Mouse (Mus musculus) midbrain, embryonic 13.5 days (tissue): ENCODE data around the gene Pex26. TPM values are rescaled to one million over a fixed set of nuclear protein-coding genes. Genes with fewer than 3 reads are reported as not detected.

Experiments
- ATAC-seq: fragments of 200-750 bp; cut with Nextera tagmentation; 2 replicates; pipeline ENCODE4 v1.8.0; 2017; ENCODE audit warnings: mild to moderate bottlenecking, moderate TSS enrichment, moderate library complexity
- H3K27ac ChIP-seq: fragments of 300-500 bp; sonication (generic); 2 replicates; pipeline ENCODE4 v1.5.1; 2015; ENCODE audit warnings: inconsistent platforms, mild to moderate bottlenecking, moderate library complexity
- H3K27me3 ChIP-seq: fragments of 300-500 bp; sonication (generic); 2 replicates; pipeline ENCODE4 v1.6.1; 2015; ENCODE audit warnings: mild to moderate bottlenecking, inconsistent platforms
- H3K36me3 ChIP-seq: fragments of 300-500 bp; sonication (generic); 2 replicates; pipeline ENCODE4 v1.6.1; 2015; ENCODE audit warnings: mild to moderate bottlenecking, inconsistent platforms
- H3K4me1 ChIP-seq: fragments of 300-500 bp; sonication (generic); replicated peaks from 2 replicates; pipeline ENCODE4 v1.6.1; 2015; ENCODE audit warnings: inconsistent platforms
- H3K4me2 ChIP-seq: fragments of 300-500 bp; sonication (generic); replicated peaks from 2 replicates; pipeline ENCODE4 v1.6.1; 2015; ENCODE audit warnings: moderate library complexity, mild to moderate bottlenecking, inconsistent platforms
- H3K4me3 ChIP-seq: fragments of 300-500 bp; sonication (generic); replicated peaks from 2 replicates; pipeline ENCODE4 v1.5.1; 2015; ENCODE audit warnings: mild to moderate bottlenecking, inconsistent platforms
- H3K9ac ChIP-seq: fragments of 300-500 bp; sonication (generic); replicated peaks from 2 replicates; pipeline ENCODE4 v1.6.1; 2015; ENCODE audit warnings: mild to moderate bottlenecking, inconsistent platforms
- H3K9me3 ChIP-seq: fragments of 300-500 bp; sonication (generic); 2 replicates; pipeline ENCODE4 v1.6.1; 2016; ENCODE audit warnings: mild to moderate bottlenecking, inconsistent platforms
- WGBS: fragments of 180-500 bp; shearing (Covaris S2); methylation state at CpG from one replicate; pipeline ENCODE4 v1.1.7; 2015; 5-methylcytosine and 5-hydroxymethylcytosine counted together
- polyA plus RNA-seq: library from polyadenylated mRNA; unstranded; fragments of >200 nt; fragmentation: Nextera tagmentation; extraction: Ambion mirVana; gene quantifications from 2 replicates; pipeline ENCODE4 v1.2.1, GENCODE M21; 2015

Pex26 gene
- polyA plus RNA-seq, 1 experiment from 2014 or later, result 14.5 TPM

DNA sequence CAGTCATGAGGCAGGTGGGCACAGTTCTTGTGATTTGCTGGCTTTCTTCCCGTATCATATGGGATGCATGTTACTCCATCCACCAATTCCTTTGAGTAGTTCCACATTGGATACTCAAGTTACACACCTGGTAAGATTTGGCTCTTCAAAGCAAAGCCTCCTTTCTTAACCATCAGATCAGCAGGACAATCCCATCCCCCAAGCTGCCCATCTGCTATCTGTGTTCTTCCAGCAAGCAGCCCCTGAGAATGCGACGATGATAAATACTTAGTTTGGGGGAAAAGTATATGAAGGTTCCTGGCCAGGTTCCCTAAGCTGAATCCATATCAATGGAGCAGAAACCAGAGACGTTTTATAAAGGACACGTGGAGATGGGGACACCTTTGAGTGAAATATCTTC lies 30.8 kb downstream of the Pex26 start:
- Histone ChIP-seq H3K9ac (no peak overlapping the region), H3K4me1 (peaks cover 19% of the 10 kb centered on the region), H3K4me2 (no peak overlapping the region), H3K27ac (no peak overlapping the region), H3K27me3 (peaks cover 31% of the 10 kb centered on the region), H3K36me3 (no peaks in the 10 kb centered on the region), H3K4me3 (no peak overlapping the region), H3K9me3 (no peaks in the 10 kb centered on the region)
- ATAC-seq, result no peak
- WGBS, result 90% methylated on average over 5 of the region's 5 CpGs

GRCm38 (mm10) chr6:121214667-121215330 lies 31.3 kb downstream of the Pex26 start:
- Histone ChIP-seq H3K4me1 (peaks cover 19% of the 10 kb centered on the region), H3K9me3 (no peaks in the 10 kb centered on the region), H3K4me3 (no peak overlapping the region), H3K36me3 (no peaks in the 10 kb centered on the region), H3K27ac (no peak overlapping the region), H3K27me3 (peaks cover 25% of the 10 kb centered on the region), H3K9ac (no peak overlapping the region), H3K4me2 (no peak overlapping the region)
- no peak for ATAC-seq
- 89% methylated on average over 8 of the region's 8 CpGs for WGBS

DNA sequence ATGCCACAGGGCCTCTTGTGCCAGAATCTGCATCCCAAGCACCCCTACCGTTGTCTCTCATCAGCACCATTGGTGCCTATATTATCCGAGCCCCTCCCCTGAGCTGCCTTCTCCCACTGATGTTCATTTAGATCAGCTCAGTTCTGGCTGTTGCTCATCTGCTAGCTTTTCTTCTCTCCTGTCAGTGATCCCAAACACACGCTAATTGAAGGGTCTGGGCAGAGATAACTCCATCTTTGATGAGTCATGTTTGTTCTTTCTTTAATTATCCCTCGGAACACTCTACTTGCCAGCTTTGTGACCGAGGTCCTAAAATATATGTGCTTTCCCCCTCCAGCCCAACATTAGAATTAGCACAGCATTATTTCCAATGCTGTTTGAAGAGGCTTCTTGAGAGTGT lies 31.9 kb downstream of the Pex26 start:
- H3K27me3 ChIP-seq, result peaks cover 20% of the 10 kb centered on the region
- no peak overlapping the region for H3K27ac ChIP-seq
- no peaks in the 10 kb centered on the region for H3K9me3 ChIP-seq
- no peak overlapping the region for H3K9ac ChIP-seq
- H3K4me1 ChIP-seq, result peaks cover 16% of the 10 kb centered on the region
- 76% methylated on average over 5 of the region's 5 CpGs for WGBS
- no peak overlapping the region for H3K4me2 ChIP-seq
- ATAC-seq, result no peak
- no peaks in the 10 kb centered on the region for H3K36me3 ChIP-seq
- H3K4me3 ChIP-seq, result no peak overlapping the region

DNA sequence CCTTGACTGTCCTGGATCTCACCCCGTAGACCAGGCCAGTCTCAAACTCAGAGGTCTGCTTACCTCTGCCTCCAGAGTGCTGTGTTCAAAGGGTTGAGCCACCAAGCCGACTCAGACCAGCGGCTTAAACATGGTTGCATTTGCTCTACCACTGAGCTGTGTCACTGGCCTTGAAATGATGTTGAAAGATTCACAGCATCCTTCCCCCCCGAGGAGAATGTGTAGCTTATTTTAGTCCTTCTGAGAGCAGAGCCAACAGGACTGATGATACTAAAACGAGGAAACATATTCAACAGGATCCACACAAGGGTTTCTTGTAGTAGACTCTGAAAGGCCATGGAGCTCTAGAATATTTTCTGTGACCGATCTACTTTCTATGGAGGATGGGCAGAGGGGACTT lies 32.4 kb downstream of the Pex26 start:
- ATAC-seq, result no peak
- Histone ChIP-seq H3K9ac (no peak overlapping the region), H3K4me1 (peaks cover 11% of the 10 kb centered on the region), H3K4me2 (no peak overlapping the region), H3K4me3 (no peak overlapping the region), H3K36me3 (no peaks in the 10 kb centered on the region), H3K9me3 (no peaks in the 10 kb centered on the region), H3K27ac (no peak overlapping the region), H3K27me3 (peaks cover 18% of the 10 kb centered on the region)
- 91% methylated on average over 6 of the region's 6 CpGs for WGBS

DNA sequence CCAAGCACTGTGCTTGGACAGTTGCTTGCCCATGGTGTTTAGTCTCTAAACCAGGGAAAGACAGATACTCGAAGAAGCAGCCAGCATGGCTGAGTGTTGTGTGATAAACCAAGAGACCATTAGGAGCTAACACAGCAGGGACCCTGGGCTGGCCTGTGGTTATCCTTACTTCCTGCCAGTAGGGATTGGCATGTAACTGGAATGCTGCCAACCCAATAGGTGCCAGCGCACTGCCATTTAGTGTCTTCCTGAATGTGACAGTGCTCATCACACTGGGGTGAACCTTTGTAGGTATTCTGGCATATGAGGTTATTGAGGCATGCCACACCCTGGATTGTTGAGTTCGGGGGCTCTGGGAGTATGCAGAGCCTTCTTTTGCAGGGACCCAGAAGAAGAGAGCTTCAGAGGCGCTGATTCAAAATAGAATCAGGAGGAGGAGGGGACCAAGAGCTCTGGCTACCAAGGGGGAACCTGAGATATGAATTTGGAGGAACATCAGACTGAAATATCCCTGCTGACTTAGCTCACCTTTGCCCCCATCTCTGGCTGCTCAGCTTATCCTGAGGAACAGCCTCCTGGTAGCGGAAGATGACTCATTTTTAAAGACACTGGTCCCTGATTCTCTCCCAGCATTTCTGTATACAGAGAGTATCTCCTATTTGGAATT lies 33.3 kb downstream of the Pex26 start:
- WGBS, result 84% methylated on average over 5 of the region's 5 CpGs
- Histone ChIP-seq H3K4me3 (no peak overlapping the region), H3K4me1 (peaks cover 2% of the 10 kb centered on the region), H3K9me3 (no peaks in the 10 kb centered on the region), H3K27me3 (peaks cover 10% of the 10 kb centered on the region), H3K9ac (no peak overlapping the region), H3K4me2 (no peak overlapping the region), H3K36me3 (no peaks in the 10 kb centered on the region), H3K27ac (no peak overlapping the region)
- no peak for ATAC-seq

DNA sequence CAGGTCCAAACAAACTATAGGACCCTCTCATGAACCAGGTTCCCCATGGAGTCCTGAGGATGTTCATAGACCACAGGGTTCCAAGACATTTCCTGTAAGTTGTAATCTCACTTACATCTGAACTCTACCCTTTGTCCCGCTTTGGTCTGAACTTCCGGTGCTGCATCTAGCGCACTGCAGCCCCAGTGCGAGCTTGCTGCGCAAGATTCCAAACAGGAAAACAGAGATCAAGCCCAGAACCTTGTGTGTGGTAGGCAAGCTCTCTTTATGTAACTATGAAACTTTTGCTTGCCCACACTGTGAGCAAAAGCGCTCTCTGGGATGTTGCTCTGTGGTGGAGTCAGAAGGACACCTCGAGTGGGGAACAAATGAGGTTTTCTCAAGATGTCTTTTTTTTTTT lies 34.5 kb downstream of the Pex26 start:
- Histone ChIP-seq H3K4me3 (no peak overlapping the region), H3K36me3 (no peaks in the 10 kb centered on the region), H3K9me3 (no peaks in the 10 kb centered on the region), H3K4me1 (no peaks in the 10 kb centered on the region), H3K27me3 (no peaks in the 10 kb centered on the region; the same call in 1 of the 2 replicates), H3K27ac (no peak overlapping the region), H3K4me2 (no peak overlapping the region), H3K9ac (no peak overlapping the region)
- 94% methylated on average over 7 of the region's 7 CpGs for WGBS
- no peak for ATAC-seq

- Histone ChIP-seq H3K9ac (no peak overlapping the region), H3K4me2 (no peak overlapping the region), H3K27me3 (no peaks in the 10 kb centered on the region), H3K9me3 (no peaks in the 10 kb centered on the region), H3K4me3 (no peak overlapping the region), H3K36me3 (no peaks in the 10 kb centered on the region), H3K27ac (no peak overlapping the region), H3K4me1 (no peaks in the 10 kb centered on the region)
- WGBS, result 90% methylated on average over 4 of the region's 4 CpGs
- no peak for ATAC-seq
These were observed 35.9 kb downstream of the Pex26 start for GRCm38 (mm10) chr6:121219406-121219805.

DNA sequence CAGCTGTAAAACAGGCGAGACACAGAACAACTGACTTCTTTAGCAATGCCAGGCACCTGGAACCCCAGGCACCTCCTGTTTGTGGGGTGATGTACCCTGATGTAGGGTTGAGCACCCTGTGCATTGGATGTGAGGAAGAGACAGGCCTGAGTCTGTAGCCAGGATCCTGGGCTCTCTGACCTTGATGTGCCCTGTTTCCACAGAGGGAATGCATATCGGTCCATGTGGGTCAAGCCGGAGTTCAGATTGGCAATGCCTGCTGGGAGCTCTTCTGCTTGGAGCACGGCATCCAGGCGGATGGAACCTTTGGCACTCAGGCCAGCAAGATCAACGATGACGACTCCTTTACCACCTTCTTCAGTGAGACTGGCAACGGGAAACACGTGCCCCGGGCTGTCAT lies 36.7 kb downstream of the Pex26 start:
- WGBS, result 92% methylated on average over 10 of the region's 10 CpGs

GRCm38 (mm10) chr6:121221876-121222597 lies 38.6 kb downstream of the Pex26 start:
- Histone ChIP-seq H3K4me3 (no peak overlapping the region), H3K4me1 (no peaks in the 10 kb centered on the region), H3K4me2 (no peak overlapping the region), H3K36me3 (no peaks in the 10 kb centered on the region), H3K9ac (no peak overlapping the region), H3K9me3 (no peaks in the 10 kb centered on the region), H3K27ac (no peak overlapping the region), H3K27me3 (no peaks in the 10 kb centered on the region)
- ATAC-seq, result no peak
- 86% methylated on average over 8 of the region's 8 CpGs for WGBS

More for the DNA sequence above, 36.7 kb downstream of the Pex26 start:
- no peak overlapping the region for H3K9ac ChIP-seq
- H3K4me2 ChIP-seq, result no peak overlapping the region
- H3K9me3 ChIP-seq, result no peaks in the 10 kb centered on the region
- H3K4me1 ChIP-seq, result no peaks in the 10 kb centered on the region
- no peaks in the 10 kb centered on the region for H3K27me3 ChIP-seq
- H3K27ac ChIP-seq, result no peak overlapping the region
- no peaks in the 10 kb centered on the region for H3K36me3 ChIP-seq
- H3K4me3 ChIP-seq, result no peak overlapping the region
- no peak for ATAC-seq

- H3K27me3 ChIP-seq, result no peaks in the 10 kb centered on the region
- H3K27ac ChIP-seq, result no peak overlapping the region
- no peak overlapping the region for H3K9ac ChIP-seq
- no peak overlapping the region for H3K4me2 ChIP-seq
- no peaks in the 10 kb centered on the region for H3K4me1 ChIP-seq
- no peak overlapping the region for H3K4me3 ChIP-seq
- H3K36me3 ChIP-seq, result no peaks in the 10 kb centered on the region
- no peak for ATAC-seq
- H3K9me3 ChIP-seq, result no peaks in the 10 kb centered on the region
- 95% methylated on average over 14 of the region's 14 CpGs for WGBS
These were observed 39.5 kb downstream of the Pex26 start for GRCm38 (mm10) chr6:121223001-121223400.

GRCm38 (mm10) chr6:121224067-121224466 lies 40.6 kb downstream of the Pex26 start:
- ATAC-seq, result no peak

GRCm38 (mm10) chr6:121224993-121225392 lies 41.5 kb downstream of the Pex26 start:
- no peak for ATAC-seq
- Histone ChIP-seq H3K9ac (no peak overlapping the region), H3K27me3 (no peaks in the 10 kb centered on the region), H3K27ac (no peak overlapping the region), H3K36me3 (no peaks in the 10 kb centered on the region), H3K4me2 (no peak overlapping the region), H3K4me3 (no peak overlapping the region), H3K9me3 (no peaks in the 10 kb centered on the region), H3K4me1 (no peaks in the 10 kb centered on the region)
- 38% methylated on average over 6 of the region's 6 CpGs for WGBS

More at GRCm38 (mm10) chr6:121224067-121224466, 40.6 kb downstream of the Pex26 start:
- Histone ChIP-seq H3K9ac (no peak overlapping the region), H3K4me2 (no peak overlapping the region), H3K27me3 (no peaks in the 10 kb centered on the region), H3K27ac (no peak overlapping the region), H3K36me3 (no peaks in the 10 kb centered on the region), H3K9me3 (no peaks in the 10 kb centered on the region), H3K4me1 (no peaks in the 10 kb centered on the region), H3K4me3 (no peak overlapping the region)
- 82% methylated on average over 5 of the region's 5 CpGs for WGBS
